Mouse (Mus musculus): ENCODE results near the gene Hmgcl. TPM values are rescaled to one million over a fixed set of nuclear protein-coding genes. Genes with fewer than 3 reads are reported as not detected.
"Not testable (repeated sequence)": the region's sequence is repeated elsewhere in the genome, so short reads cannot be mapped to it uniquely, and the experiment has no call there.

The Hmgcl gene
- total RNA-seq, 2 experiments from 2014 or later: 33.4 to 34.1 TPM

DNA sequence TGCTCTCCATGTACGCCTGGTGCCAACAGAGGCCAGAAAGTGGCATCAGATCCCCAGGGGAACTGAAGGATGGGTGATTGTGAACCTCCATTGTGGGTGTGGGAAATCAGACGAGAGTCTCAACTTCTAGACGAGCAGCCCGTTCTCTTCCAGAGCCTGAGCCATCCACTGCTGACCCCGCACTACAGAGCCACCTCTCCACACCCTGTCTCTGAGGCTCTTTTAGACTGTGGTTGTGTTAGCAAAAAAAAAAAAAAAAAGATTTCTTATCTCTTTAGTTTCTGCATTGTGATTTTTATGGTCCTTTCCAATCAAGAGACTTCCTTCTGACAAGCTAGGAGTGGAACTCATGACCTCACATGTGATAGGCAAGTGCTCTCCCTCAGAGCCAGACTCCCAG is 16.8 kb upstream of the Hmgcl start:
- TF ChIP-seq CTCF (IDR thresholded peaks at IDR 0.05): no peak
- intact Hi-C loops (cut with DNase I): loop anchor here (10.0 kb wide), 1 partner anchor 435 kb away; the partner anchor contains the start of genes Nipal3 and Stpg1
- Histone ChIP-seq H3K4me3 (no peak overlapping the region), H3K27ac (no peak overlapping the region)
- DNase-seq (ENCODE audit: extremely low spot score in 1 of 2, low spot score in 2 of 2): no peak

DNA sequence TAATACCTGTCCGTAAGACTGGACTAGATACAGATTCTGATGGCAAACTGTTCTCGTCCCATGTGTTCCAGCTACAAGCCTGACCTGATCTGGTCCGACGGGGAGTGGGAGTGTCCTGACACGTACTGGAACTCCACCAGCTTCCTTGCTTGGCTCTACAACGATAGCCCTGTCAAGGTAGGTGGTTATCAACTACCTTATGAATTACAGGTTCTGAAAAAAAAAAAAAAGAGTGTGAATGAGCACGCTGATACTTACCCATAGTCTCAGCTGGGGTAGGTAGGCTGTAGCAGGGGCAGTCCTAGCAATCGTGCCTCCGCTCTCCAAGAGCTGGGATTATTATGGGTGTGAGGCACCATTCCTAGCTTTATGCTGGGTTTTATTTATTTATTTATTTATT is 16.4 kb upstream of the Hmgcl start:
- no peak for TF ChIP-seq CTCF (IDR thresholded peaks at IDR 0.05)
- Histone ChIP-seq H3K27ac (no peak overlapping the region), H3K4me3 (no peak overlapping the region)
- no peak for DNase-seq (ENCODE audit: extremely low spot score in 1 of 2, low spot score in 2 of 2)
- intact Hi-C loops (cut with DNase I): loop anchor here (5.0 to 10.0 kb wide), 2 partner anchors 38 to 435 kb away; partner anchors contain the start of genes Nipal3 and Stpg1

DNA sequence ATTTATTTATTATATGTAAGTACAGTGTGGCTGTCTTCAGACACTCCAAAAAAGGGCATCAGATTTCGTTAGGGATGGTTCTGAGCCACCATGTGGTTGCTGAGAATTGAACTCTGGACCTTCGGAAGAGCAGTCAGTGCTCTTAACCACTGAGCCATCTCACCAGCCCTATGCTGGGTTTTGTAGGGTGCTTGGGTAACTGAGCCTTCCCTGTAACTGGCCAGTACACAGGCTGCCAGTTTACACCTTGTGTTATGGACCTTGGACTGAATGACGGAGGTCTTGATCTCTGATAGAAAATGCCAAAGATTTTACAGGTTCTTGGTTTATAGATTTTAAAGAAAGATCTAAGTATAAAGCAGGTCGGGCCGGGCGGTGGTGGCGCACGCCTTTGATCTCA is 16.0 kb upstream of the Hmgcl start:
- TF ChIP-seq CTCF (IDR thresholded peaks at IDR 0.05): no peak
- Histone ChIP-seq H3K27ac (no peak overlapping the region), H3K4me3 (no peak overlapping the region)
- DNase-seq (ENCODE audit: extremely low spot score in 1 of 2, low spot score in 2 of 2): no peak
- intact Hi-C loops (cut with DNase I): loop anchor here (5.0 kb wide), 1 partner anchor 38 kb away; no protein-coding TSS in a partner anchor

DNA sequence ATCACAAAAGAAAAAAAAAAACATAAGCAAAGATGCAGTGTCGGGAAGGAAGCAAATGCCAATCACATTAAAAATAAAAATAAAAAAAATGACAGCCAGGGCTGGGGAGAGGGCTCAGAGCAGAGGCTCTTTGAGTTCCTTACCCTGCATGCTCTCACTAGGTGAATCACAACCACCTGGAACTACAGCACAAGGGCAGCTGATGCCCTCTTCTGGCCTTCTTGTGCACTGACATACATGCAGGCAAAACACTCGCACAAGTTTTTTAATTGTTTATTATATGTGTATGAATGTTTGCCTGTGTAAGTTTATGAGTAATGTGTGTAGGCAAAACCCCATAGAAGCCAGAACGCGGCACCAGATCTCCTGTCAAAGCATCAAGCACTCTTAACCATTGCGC is 14.4 kb upstream of the Hmgcl start:
- intact Hi-C loops (cut with DNase I): loop anchor here (5.0 kb wide), 1 partner anchor 40 kb away; no protein-coding TSS in a partner anchor
- TF ChIP-seq CTCF (IDR thresholded peaks at IDR 0.05): peak; percentile 63
- DNase-seq (ENCODE audit: extremely low spot score in 1 of 2, low spot score in 2 of 2): no peak
- Histone ChIP-seq H3K27ac (no peak overlapping the region), H3K4me3 (no peak overlapping the region)

DNA sequence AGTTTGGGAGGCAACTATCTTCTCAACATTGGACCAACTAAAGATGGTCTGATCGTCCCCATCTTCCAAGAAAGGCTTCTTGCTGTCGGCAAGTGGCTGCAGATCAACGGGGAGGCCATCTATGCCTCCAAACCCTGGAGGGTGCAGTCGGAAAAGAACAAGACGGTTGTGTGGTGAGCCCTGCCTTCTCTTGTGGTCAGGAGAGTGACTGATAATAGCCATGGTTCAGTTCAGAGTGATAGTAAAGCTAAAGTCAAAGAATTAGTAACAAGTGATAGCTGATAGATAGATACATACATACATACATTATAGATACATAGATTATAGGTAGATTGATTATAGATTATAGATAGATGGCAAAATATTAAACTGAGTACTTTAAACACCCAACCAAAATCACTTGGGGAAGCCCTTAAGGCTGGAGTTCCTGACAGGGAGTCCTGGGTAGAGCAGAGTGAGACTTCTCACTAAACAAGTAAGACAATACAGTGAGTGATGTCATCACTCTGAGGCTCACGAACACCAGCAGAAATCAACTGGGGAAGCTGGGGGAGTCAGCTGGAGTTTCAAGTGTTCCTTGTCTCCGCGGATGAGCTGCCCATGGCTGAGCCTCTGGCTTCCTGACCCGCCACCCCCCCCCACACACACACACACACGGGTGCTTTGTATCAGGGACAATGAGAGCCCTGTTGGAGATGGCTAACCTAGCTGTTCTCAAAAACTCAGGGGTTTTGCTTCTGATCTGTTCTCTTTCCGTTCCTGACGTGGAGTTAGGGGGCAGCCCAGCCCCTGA is 11.3 kb upstream of the Hmgcl start:
- DNase-seq (ENCODE audit: extremely low spot score in 1 of 2, low spot score in 2 of 2): no peak
- no peak overlapping the region for H3K4me3 ChIP-seq
- no peak for TF ChIP-seq CTCF (IDR thresholded peaks at IDR 0.05)
- no peak overlapping the region for H3K27ac ChIP-seq
- intact Hi-C loops (cut with DNase I): loop anchor here (5.0 kb wide), 1 partner anchor 43 kb away; no protein-coding TSS in a partner anchor

DNA sequence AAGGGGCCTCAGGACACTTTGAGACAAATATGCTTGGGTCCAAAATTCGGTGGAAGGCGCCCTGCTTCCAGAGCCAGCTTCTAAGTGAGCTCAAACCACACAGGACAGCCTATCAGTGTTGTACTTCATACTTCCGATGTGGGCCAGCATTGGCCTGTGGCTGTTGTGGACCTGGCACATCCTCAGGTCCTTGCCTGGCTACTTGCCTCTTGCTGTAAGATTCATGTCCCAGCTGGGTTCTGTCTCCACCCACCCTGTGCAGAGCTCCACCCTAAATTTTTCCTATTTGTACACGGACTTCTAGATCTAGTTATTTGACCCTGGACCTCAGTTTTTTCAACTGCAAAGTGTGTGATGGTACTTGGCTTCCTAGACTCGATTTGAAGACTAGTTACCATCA is 10.7 kb upstream of the Hmgcl start:
- no peak overlapping the region for H3K4me3 ChIP-seq
- no peak overlapping the region for H3K27ac ChIP-seq
- intact Hi-C loops (cut with DNase I): no loop called here
- no peak for DNase-seq (ENCODE audit: extremely low spot score in 1 of 2, low spot score in 2 of 2)
- TF ChIP-seq CTCF (IDR thresholded peaks at IDR 0.05): no peak

DNA sequence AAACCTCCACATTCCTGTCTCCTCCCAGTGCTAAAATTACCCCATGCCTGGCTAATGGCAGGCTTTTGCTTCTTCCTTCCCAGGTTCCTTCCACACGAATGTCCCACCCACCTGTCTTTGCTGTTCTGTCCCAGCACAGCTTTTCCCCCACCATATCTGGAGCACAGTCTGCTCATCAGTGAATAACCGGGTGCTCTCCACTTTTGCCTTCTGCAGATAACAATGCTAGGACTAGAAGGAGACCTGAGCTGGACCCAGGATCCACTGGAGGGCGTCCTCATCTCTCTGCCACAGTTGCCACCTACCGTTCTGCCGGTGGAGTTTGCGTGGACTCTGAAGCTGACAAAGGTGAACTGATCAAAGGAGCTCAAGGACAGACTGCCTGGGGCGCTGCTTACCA is 7.4 kb upstream of the Hmgcl start:
- DNase-seq (ENCODE audit: extremely low spot score in 1 of 2, low spot score in 2 of 2): no peak
- Histone ChIP-seq H3K4me3 (no peak overlapping the region), H3K27ac (no peak overlapping the region)
- no peak for TF ChIP-seq CTCF (IDR thresholded peaks at IDR 0.05)
- intact Hi-C loops (cut with DNase I): no loop called here

DNA sequence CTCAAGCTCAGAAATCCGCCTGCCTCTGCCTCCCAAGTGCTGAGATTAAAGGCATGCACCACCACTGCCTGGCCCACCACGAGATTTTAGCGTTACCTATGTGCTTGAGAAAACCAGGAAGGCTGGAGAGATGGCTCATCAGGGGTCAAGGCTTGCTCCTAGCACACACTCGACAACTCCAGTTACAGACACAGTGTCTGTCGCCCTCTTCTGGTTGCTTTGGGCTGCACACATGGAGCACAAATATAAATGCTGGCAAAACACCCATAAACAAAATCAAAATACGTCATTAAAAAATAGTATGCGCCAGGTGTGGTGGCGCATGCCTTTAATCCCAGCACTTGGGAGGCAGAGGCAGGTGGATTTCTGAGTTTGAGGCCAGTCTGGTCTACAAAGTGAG is 5.2 kb upstream of the Hmgcl start:
- intact Hi-C loops (cut with DNase I); H3K27ac ChIP-seq; DNase-seq (ENCODE audit: extremely low spot score in 1 of 2, low spot score in 2 of 2); H3K4me3 ChIP-seq: not testable (repeated sequence)
- peak; percentile 43 for TF ChIP-seq CTCF (IDR thresholded peaks at IDR 0.05)

DNA sequence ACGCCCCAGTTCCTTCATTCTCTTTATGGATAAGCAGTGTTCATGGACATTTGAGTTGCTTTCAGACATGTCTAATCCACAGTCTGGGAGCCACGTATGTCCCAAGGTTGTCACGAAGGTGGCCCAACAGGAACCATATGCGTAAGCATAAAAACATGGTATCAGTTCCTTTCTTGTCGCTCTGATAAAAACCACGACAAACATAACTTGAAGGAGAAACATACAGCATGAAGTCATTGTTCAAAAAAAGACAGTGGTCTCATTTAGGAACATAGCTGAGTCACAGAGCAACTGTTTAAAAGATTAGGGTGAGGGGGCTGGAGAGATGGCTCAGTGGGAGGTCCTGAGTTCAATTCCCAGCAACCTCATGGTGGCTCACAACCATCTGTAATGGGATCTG is 4.1 kb upstream of the Hmgcl start:
- no peak overlapping the region for H3K27ac ChIP-seq
- no peak for DNase-seq (ENCODE audit: extremely low spot score in 1 of 2, low spot score in 2 of 2)
- no peak for TF ChIP-seq CTCF (IDR thresholded peaks at IDR 0.05)
- no peak overlapping the region for H3K4me3 ChIP-seq
- intact Hi-C loops (cut with DNase I): no loop called here

DNA sequence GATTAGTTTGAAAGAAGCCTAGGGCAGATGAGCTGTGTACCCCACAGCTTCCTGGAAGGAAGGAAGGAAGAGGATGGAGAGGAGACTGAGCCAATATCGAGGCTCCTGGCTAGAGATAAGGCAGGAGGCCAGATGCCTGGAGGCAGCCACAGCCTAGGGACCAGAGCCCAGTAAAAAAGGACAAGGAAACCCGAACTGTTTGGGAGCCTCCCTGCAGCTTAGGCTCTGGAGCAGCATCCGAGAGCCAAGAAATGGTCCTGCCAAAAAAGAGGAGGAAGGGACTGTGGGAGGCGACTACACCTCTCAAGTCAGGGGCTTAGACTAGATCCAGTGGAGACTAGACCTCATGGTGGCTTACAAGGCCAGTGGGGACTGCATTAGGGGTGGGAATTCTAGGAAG is 2.9 kb upstream of the Hmgcl start:
- Histone ChIP-seq H3K27ac (no peak overlapping the region), H3K4me3 (no peak overlapping the region)
- intact Hi-C loops (cut with DNase I): no loop called here
- DNase-seq (ENCODE audit: extremely low spot score in 1 of 2, low spot score in 2 of 2): no peak
- no peak for TF ChIP-seq CTCF (IDR thresholded peaks at IDR 0.05)

DNA sequence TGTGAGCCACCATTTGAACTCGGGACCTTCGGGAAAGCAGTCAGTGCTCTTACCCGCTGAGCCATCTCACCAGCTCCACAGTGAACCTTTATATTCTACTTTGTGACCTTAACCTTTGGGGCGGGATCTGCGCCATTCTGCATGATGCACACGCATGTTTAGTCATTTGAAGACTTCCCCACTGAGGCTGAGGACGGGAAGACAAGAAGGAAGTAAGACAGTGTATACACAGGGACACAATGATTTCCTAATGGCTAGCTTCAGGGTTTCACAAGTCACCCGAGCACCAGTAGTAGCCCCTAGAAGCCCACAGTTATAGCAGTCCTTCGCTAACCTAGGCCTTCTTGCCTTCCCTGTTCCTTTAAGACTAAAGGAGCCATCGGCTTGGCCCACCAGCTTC is 542 bp upstream of the Hmgcl start:
- H3K27ac ChIP-seq: peak overlapping the region; percentile 81
- DNase-seq (ENCODE audit: extremely low spot score in 1 of 2, low spot score in 2 of 2): no peak
- intact Hi-C loops (cut with DNase I): loop anchor here (2.0 kb wide), 1 partner anchor 25 kb away; the partner anchor contains the start of gene Fuca1
- H3K4me3 ChIP-seq: no peak overlapping the region; the same call in 1 of the 2 replicates
- TF ChIP-seq CTCF (IDR thresholded peaks at IDR 0.05): no peak

DNA sequence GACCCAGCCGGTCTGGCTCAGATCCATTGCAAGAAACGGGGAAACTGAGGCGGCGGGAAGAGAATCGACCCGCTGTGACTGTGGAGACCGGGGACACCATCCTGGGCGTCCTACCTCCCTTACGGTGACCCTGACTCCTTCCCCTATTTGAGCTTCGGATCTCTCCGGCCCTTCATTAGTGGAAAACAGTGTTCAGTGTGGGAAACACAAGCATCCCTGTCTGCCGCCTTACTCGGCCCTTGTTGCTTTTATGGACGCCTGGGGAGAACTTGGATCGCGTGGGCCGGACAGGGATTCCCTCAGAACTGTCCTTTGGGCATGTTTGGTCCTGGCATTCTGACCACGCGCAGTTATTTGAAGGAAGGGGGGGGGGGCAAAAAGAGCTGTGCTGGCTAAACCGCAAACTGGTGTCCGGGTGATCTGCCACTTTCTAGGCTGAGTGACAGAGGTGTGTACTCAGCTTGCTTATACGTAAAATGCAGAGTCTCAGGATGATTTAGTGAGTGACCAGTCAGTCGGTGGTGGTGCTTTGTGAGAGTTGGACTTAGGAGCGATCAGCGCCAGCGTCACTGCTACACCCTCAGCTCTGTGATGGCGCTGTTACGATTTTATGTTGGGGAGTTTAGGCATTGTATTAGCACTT is 532 bp downstream of the Hmgcl start:
- DNase-seq (ENCODE audit: extremely low spot score in 1 of 2, low spot score in 2 of 2): no peak
- no peak for TF ChIP-seq CTCF (IDR thresholded peaks at IDR 0.05)
- intact Hi-C loops (cut with DNase I): loop anchor here (2.0 kb wide), 1 partner anchor 26 kb away; the partner anchor contains the start of gene Fuca1
- Histone ChIP-seq H3K27ac (peak overlapping the region; percentile 81), H3K4me3 (peak overlapping the region; percentile 91)

Data from left cerebral cortex, adult 2 months (tissue).